Mouse (Mus musculus) monocyte, adult 2 months (primary cell): ENCODE data around the gene Celsr1.
"Not testable (repeated sequence)": the region's sequence is repeated elsewhere in the genome, so short reads cannot be mapped to it uniquely, and the experiment has no call there.

Experiments
- DNase-seq, 2 experiments: peaks; one replicate each; pipeline ENCODE4 v3.0.0; 2022; ENCODE audit warnings: low spot score in 2 of 2, low read depth in 1 of 2

Celsr1 gene

GRCm38 (mm10) chr15:86064850-86065229 is 31.3 kb upstream of the Celsr1 start:
- DNase-seq: no peak

- no peak for DNase-seq
Observed at GRCm38 (mm10) chr15:86064191-86064849, 30.7 kb upstream of the Celsr1 start.

- no peak for DNase-seq
Observed at GRCm38 (mm10) chr15:86061848-86062481, 28.4 kb upstream of the Celsr1 start.

GRCm38 (mm10) chr15:86061221-86061620 is 27.6 kb upstream of the Celsr1 start:
- no peak for DNase-seq

GRCm38 (mm10) chr15:86060581-86060980 is 27.0 kb upstream of the Celsr1 start:
- no peak for DNase-seq

- no peak for DNase-seq
Observed at GRCm38 (mm10) chr15:86059835-86060380, 26.3 kb upstream of the Celsr1 start.

- no peak for DNase-seq
Observed at GRCm38 (mm10) chr15:86058931-86059834, 25.6 kb upstream of the Celsr1 start.

- no peak for DNase-seq
Observed at GRCm38 (mm10) chr15:86058394-86058915, 24.9 kb upstream of the Celsr1 start.

- no peak for DNase-seq
Observed at GRCm38 (mm10) chr15:86057908-86058307, 24.3 kb upstream of the Celsr1 start.

GRCm38 (mm10) chr15:86057413-86057812 is 23.8 kb upstream of the Celsr1 start, which contains the start of gene Gramd4:
Gene Gramd4 (plus strand): TSS chr15:86057695.
- no peak for DNase-seq

GRCm38 (mm10) chr15:86056221-86056760 is 22.7 kb upstream of the Celsr1 start:
- DNase-seq: no peak

GRCm38 (mm10) chr15:86054861-86055260 is 21.3 kb upstream of the Celsr1 start:
- not testable (repeated sequence) for DNase-seq

- DNase-seq: peak in 1 of 2 experiments; percentile 64
Observed at GRCm38 (mm10) chr15:86053890-86054536, 20.4 kb upstream of the Celsr1 start.

GRCm38 (mm10) chr15:86051878-86052478 is 18.4 kb upstream of the Celsr1 start:
- no peak for DNase-seq

GRCm38 (mm10) chr15:86051152-86051551 is 17.6 kb upstream of the Celsr1 start:
- DNase-seq: no peak

GRCm38 (mm10) chr15:86050170-86050743 is 16.7 kb upstream of the Celsr1 start:
- no peak for DNase-seq

- no peak for DNase-seq
Observed at GRCm38 (mm10) chr15:86049510-86049909, 15.9 kb upstream of the Celsr1 start.

- no peak for DNase-seq
Observed at GRCm38 (mm10) chr15:86042364-86042763, 8.8 kb upstream of the Celsr1 start.

- DNase-seq: no peak
Observed at GRCm38 (mm10) chr15:86041421-86041820, 7.8 kb upstream of the Celsr1 start.

- no peak for DNase-seq
Observed at GRCm38 (mm10) chr15:86038802-86039201, 5.2 kb upstream of the Celsr1 start.
